Mouse (Mus musculus): ENCODE measurements around the gene Tbc1d24. TPM values are rescaled to one million over a fixed set of nuclear protein-coding genes. Genes with fewer than 3 reads are reported as not detected.
A peak's percentile ranks its signal among the peaks of the same experiment; 100 is the strongest.

The Tbc1d24 gene
- polyA plus RNA-seq, 1 experiment: 4.3 TPM

DNA sequence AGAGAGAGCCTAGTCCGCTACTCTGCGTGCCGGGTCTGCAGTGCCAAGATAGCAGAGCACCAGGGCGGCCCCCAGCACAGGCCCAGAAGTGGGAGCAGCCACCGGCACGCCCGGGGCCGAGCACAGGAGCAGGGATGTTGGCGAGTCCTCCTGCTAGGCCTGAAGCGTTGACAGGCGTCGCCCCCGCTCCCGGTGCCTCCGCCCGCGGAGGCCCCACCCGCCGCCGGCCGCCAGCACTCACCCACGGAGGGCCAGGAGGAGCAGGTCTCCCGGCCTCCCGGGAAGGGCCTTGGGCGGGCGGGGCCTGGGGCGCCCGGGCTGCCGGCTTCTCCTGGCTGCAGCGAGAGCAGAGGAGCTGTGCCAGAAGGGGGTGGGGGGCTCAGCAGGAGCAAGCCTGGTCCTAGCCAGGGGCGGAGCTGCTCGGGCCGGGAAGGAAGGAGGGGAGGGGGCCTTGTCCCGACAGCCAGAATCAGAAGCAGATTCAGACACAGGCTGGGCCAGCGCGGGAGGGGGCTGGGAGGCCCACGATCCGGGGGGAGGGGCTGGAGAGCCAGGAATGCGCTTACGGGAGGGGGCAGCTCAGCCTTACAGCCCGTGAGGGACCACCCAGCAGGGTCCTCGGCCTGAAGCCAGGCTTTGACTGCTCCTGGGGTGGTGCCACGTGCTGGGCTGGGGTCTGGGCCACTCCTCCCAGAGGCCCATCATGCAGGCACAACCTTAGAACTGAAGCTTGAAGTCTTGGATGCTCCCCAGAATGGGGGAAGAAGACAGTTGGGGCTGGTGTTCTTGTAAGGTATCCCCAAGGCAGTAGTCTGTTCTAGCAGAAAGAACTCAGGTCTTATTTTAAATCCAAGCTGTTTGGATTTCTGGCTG lies 3.9 kb upstream of the Tbc1d24 start, which contains the start of gene Ntn3:
Gene Ntn3, minus strand, starts transcription at position 489 of the 873 bp plus-strand sequence.
- Histone ChIP-seq H3K4me2 (ENCODE audit: low read depth) (peak within 1 kb of the TSS; percentile 24), H3K27me3 (ENCODE audit: control insufficient read depth, insufficient read depth, insufficient read length) (no peaks in the 10 kb centered on the region), H3K79me2 (ENCODE audit: control insufficient read depth, insufficient read depth) (no peaks in the 10 kb centered on the region), H3K4me3 (no peak within 1 kb of the TSS), H3ac (ENCODE audit: control insufficient read depth, insufficient read length) (no peak within 1 kb of the TSS), H3K36me3 (ENCODE audit: control insufficient read depth, insufficient read depth) (no peaks in the 10 kb centered on the region)
- no peak for TF ChIP-seq MYOD1 (IDR thresholded peaks at IDR 0.05; ENCODE audit: control insufficient read depth in 1 of 3, insufficient read length in 2 of 3, low read depth in 2 of 3)
- no peak for TF ChIP-seq CEBPB (IDR thresholded peaks at IDR 0.05; ENCODE audit: insufficient read depth, poor library complexity, severe bottlenecking)
- TF ChIP-seq REST (IDR thresholded peaks at IDR 0.05; ENCODE audit: insufficient read depth, insufficient read length): no peak
- TF ChIP-seq POLR2A (IDR thresholded peaks at IDR 0.05; ENCODE audit: insufficient read length, low read depth): no peak
- TF ChIP-seq TCF12 (IDR thresholded peaks at IDR 0.05; ENCODE audit: insufficient read depth, poor library complexity, severe bottlenecking): no peak
- no peak for TF ChIP-seq POLR2AphosphoS2 (IDR thresholded peaks at IDR 0.05; ENCODE audit: insufficient read length, low read depth)

DNA sequence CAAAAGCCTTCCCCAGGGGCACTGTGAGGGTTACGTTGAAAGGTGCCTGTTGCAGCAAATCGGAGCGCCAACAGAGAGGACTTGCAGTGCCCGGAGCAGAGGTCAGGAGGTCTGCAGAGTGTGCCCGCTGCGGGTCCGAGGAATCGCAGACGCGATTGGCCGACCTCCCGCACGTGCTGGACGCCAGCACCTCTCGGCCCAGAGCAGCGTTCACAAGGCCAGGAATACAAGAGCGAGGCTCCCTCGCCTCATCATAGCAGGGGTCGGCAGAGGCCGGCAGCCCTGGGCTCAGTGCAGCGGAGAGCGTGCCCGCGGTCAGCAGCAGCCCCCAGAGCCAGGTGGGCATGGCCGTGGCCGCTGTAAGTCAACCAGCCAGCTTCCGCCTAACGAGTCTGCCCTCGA lies 3.3 kb upstream of the Tbc1d24 start:
- no peaks in the 10 kb centered on the region for H3K27me3 ChIP-seq (ENCODE audit: control insufficient read depth, insufficient read depth, insufficient read length)
- TF ChIP-seq MYOD1 (IDR thresholded peaks at IDR 0.05; ENCODE audit: control insufficient read depth in 1 of 3, insufficient read length in 2 of 3, low read depth in 2 of 3): no peak
- no peak for TF ChIP-seq REST (IDR thresholded peaks at IDR 0.05; ENCODE audit: insufficient read depth, insufficient read length)
- no peak for TF ChIP-seq POLR2AphosphoS2 (IDR thresholded peaks at IDR 0.05; ENCODE audit: insufficient read length, low read depth)
- no peak for TF ChIP-seq POLR2A (IDR thresholded peaks at IDR 0.05; ENCODE audit: insufficient read length, low read depth)
- no peak for TF ChIP-seq E2F4 (IDR thresholded peaks at IDR 0.05; ENCODE audit: insufficient read depth)
- TF ChIP-seq MYOG (IDR thresholded peaks at IDR 0.05; ENCODE audit: control insufficient read depth in 1 of 3, insufficient read depth in 1 of 3, insufficient read length in 2 of 3, low read depth in 2 of 3): no peak
- TF ChIP-seq CEBPB (IDR thresholded peaks at IDR 0.05; ENCODE audit: insufficient read depth, poor library complexity, severe bottlenecking): no peak
- no peak for TF ChIP-seq TCF3 (IDR thresholded peaks at IDR 0.05; ENCODE audit: insufficient read length, low read depth)
- TF ChIP-seq USF1 (IDR thresholded peaks at IDR 0.05; ENCODE audit: low read depth): no peak
- no peak for TF ChIP-seq SRF (IDR thresholded peaks at IDR 0.05; ENCODE audit: control insufficient read depth, insufficient read length, low read depth)
- H3K4me3 ChIP-seq: no peak overlapping the region

DNA sequence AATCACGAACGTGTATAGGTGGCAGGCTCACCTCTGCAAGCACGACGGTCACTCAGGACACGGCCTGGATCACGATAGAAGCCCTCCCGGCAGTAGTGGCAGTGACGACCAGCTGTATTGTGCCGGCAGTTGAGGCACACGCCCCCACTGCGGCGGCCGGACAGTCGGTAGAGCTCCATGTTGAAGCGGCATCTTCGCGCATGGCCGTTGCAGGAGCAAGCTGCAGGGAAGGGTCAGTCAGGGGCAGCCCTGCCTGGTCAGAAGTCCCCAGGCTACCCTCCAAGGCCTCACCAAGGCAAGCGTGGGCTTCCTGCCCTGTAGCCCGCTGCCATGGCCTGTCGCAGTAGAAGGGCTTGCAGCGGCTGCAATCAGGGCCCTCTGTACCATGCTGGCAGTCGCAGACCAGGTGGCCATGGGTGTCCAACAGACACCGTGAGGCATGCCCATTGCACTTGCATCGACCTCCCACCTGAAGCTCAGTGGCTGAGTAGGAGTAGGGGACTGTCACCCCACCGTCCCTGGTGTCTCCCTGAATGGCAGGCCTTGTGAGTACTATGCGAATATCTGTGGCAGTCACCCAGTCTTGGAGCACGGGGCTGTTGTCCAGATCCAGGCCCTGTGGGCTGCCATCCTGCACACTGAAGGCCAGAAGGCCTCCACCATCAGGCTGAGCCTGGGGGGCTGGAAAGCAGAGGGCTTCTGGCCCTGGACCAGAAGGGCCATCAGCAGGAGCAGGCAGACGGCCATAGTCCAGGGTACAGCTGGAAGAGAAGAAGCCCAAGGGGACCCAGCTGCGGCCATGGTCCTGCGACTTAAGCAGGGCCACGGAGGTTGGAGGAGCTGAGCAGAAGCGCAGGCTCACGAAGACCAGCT lies 2.6 kb upstream of the Tbc1d24 start:
- Histone ChIP-seq H3K36me3 (ENCODE audit: control insufficient read depth, insufficient read depth) (no peaks in the 10 kb centered on the region), H3K4me2 (ENCODE audit: low read depth) (no peak overlapping the region), H3ac (ENCODE audit: control insufficient read depth, insufficient read length) (no peak overlapping the region), H3K27me3 (ENCODE audit: control insufficient read depth, insufficient read depth, insufficient read length) (no peaks in the 10 kb centered on the region), H3K79me2 (ENCODE audit: control insufficient read depth, insufficient read depth) (no peaks in the 10 kb centered on the region), H3K4me3 (no peak overlapping the region)
- TF ChIP-seq POLR2AphosphoS2 (IDR thresholded peaks at IDR 0.05; ENCODE audit: insufficient read length, low read depth): no peak
- TF ChIP-seq MYOG (IDR thresholded peaks at IDR 0.05; ENCODE audit: control insufficient read depth in 1 of 3, insufficient read depth in 1 of 3, insufficient read length in 2 of 3, low read depth in 2 of 3): no peak
- no peak for TF ChIP-seq USF1 (IDR thresholded peaks at IDR 0.05; ENCODE audit: low read depth)
- TF ChIP-seq E2F4 (IDR thresholded peaks at IDR 0.05; ENCODE audit: insufficient read depth): no peak
- no peak for TF ChIP-seq SRF (IDR thresholded peaks at IDR 0.05; ENCODE audit: control insufficient read depth, insufficient read length, low read depth)
- no peak for TF ChIP-seq MAX (IDR thresholded peaks at IDR 0.05; ENCODE audit: low read depth)
- no peak for TF ChIP-seq MYOD1 (IDR thresholded peaks at IDR 0.05; ENCODE audit: control insufficient read depth in 1 of 3, insufficient read length in 2 of 3, low read depth in 2 of 3)
- no peak for TF ChIP-seq TCF3 (IDR thresholded peaks at IDR 0.05; ENCODE audit: insufficient read length, low read depth)
- TF ChIP-seq CEBPB (IDR thresholded peaks at IDR 0.05; ENCODE audit: insufficient read depth, poor library complexity, severe bottlenecking): no peak
- no peak for TF ChIP-seq REST (IDR thresholded peaks at IDR 0.05; ENCODE audit: insufficient read depth, insufficient read length)
- TF ChIP-seq POLR2A (IDR thresholded peaks at IDR 0.05; ENCODE audit: insufficient read length, low read depth): no peak
- TF ChIP-seq TCF12 (IDR thresholded peaks at IDR 0.05; ENCODE audit: insufficient read depth, poor library complexity, severe bottlenecking): no peak

More for the DNA sequence above, 3.3 kb upstream of the Tbc1d24 start:
- peak overlapping the region; percentile 24 for H3K4me2 ChIP-seq (ENCODE audit: low read depth)
- no peaks in the 10 kb centered on the region for H3K36me3 ChIP-seq (ENCODE audit: control insufficient read depth, insufficient read depth)
- H3ac ChIP-seq (ENCODE audit: control insufficient read depth, insufficient read length): no peak overlapping the region
- no peaks in the 10 kb centered on the region for H3K79me2 ChIP-seq (ENCODE audit: control insufficient read depth, insufficient read depth)

DNA sequence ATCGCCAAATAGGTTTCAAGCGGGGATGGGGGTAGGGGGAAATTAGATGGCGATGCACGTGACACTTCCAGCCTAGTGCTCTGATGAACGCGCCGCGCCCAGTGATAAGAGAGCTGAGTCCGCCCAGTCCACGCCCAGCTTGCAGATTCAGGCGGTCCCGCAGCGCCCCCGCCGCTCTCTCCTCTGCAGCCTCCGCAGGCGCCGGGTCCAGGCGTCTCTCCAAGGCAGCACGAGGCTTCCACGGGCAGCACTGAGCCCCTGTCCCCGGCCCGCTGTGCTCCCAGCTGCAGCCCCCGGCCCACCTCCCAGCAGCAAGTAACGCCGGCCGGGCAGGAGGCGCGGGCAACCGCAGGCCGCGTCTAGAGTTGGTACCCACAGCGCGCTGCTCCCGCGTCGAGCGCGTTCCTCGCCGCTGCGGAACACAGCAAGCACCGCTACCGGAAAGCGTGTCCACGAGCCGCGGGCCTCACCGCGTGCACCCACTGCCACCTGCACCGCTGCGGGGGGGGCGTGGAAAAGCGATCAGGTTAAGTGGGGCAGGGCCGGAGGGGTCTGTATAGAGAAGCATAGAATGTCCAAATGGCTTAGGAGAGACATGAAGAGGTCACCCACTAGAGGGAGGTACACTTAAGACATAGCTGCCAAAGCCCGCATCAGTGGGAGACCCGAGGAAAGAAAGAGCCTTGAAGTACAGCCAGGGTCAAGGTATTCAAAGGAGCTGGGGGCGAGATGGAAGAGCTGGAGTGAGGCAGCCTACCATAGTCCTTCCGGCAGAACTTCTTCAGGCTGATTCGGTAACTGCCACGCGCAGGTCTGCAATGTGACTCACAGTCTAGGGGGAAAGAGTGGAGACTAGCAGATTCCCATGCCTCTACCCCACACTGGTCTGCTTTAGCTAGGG lies 1.3 kb upstream of the Tbc1d24 start:
- no peak for TF ChIP-seq POLR2AphosphoS2 (IDR thresholded peaks at IDR 0.05; ENCODE audit: insufficient read length, low read depth)
- no peak for TF ChIP-seq POLR2A (IDR thresholded peaks at IDR 0.05; ENCODE audit: insufficient read length, low read depth)
- no peak for TF ChIP-seq E2F4 (IDR thresholded peaks at IDR 0.05; ENCODE audit: insufficient read depth)
- no peak for TF ChIP-seq MYOD1 (IDR thresholded peaks at IDR 0.05; ENCODE audit: control insufficient read depth in 1 of 3, insufficient read length in 2 of 3, low read depth in 2 of 3)
- no peak for TF ChIP-seq TCF3 (IDR thresholded peaks at IDR 0.05; ENCODE audit: insufficient read length, low read depth)
- no peak for TF ChIP-seq USF1 (IDR thresholded peaks at IDR 0.05; ENCODE audit: low read depth)
- no peak for TF ChIP-seq SRF (IDR thresholded peaks at IDR 0.05; ENCODE audit: control insufficient read depth, insufficient read length, low read depth)
- no peak for TF ChIP-seq REST (IDR thresholded peaks at IDR 0.05; ENCODE audit: insufficient read depth, insufficient read length)
- TF ChIP-seq TCF12 (IDR thresholded peaks at IDR 0.05; ENCODE audit: insufficient read depth, poor library complexity, severe bottlenecking): no peak
- TF ChIP-seq MAX (IDR thresholded peaks at IDR 0.05; ENCODE audit: low read depth): no peak
- TF ChIP-seq CEBPB (IDR thresholded peaks at IDR 0.05; ENCODE audit: insufficient read depth, poor library complexity, severe bottlenecking): no peak
- TF ChIP-seq MYOG (IDR thresholded peaks at IDR 0.05; ENCODE audit: control insufficient read depth in 1 of 3, insufficient read depth in 1 of 3, insufficient read length in 2 of 3, low read depth in 2 of 3): no peak
- no peaks in the 10 kb centered on the region for H3K36me3 ChIP-seq (ENCODE audit: control insufficient read depth, insufficient read depth)
- H3K79me2 ChIP-seq (ENCODE audit: control insufficient read depth, insufficient read depth): no peaks in the 10 kb centered on the region
- peak overlapping the region; percentile 46 for H3K4me3 ChIP-seq
- H3K27me3 ChIP-seq (ENCODE audit: control insufficient read depth, insufficient read depth, insufficient read length): no peaks in the 10 kb centered on the region
- peak overlapping the region; percentile 99 for H3K4me2 ChIP-seq (ENCODE audit: low read depth)
- no peak overlapping the region for H3ac ChIP-seq (ENCODE audit: control insufficient read depth, insufficient read length)
